Mouse (Mus musculus): ENCODE results near the gene Ndufv1. TPM values are rescaled to one million over a fixed set of nuclear protein-coding genes. Genes with fewer than 3 reads are reported as not detected.
A peak's percentile ranks its signal among the peaks of the same experiment; 100 is the strongest.

Gene Ndufv1
- polyA plus RNA-seq, 1 experiment from 2014 or later, result 552 TPM

DNA sequence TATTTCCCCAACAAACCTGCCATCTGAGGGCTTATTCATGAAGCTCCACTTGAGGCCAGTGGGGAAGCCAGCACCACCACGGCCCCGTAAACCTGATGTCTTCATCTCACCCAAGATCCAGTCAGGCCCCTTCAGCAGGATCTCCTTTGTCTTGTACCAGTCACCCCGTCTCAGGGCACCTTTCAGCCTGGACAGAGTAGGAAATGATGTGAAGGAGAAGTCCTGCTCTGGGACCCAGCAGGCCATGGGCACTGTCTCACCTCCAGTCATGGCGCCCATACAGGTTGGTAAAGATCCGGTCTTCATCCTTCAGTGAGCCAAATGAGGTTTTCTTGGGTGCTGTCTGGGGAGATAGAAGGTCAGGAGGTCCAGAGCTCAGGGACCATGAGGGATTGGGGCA, 1.5 kb downstream of the Ndufv1 start:
- H3K9ac ChIP-seq (ENCODE audit: low read length), result no peak overlapping the region
- no peak overlapping the region for H3K27ac ChIP-seq (replicated peaks in 1 of 2; ENCODE audit: control insufficient read depth in 1 of 2, insufficient read depth in 1 of 2, low read depth in 2 of 2, low read length in 2 of 2)
- no peaks in the 10 kb centered on the region for H3K9me3 ChIP-seq (ENCODE audit: control insufficient read depth, low read length)
- no peak for ATAC-seq (ENCODE audit: insufficient number of reproducible peaks, insufficient read depth, low FRiP score, low read depth)
- no peak overlapping the region for H3K4me2 ChIP-seq (ENCODE audit: low read length)
- no peaks in the 10 kb centered on the region for H3K27me3 ChIP-seq (ENCODE audit: control insufficient read depth, insufficient read depth, low read length)
- H3K4me3 ChIP-seq (ENCODE audit: control insufficient read depth in 1 of 2, insufficient read depth in 1 of 2, low read depth in 1 of 2, low read length in 2 of 2), result no peak overlapping the region
- WGBS, result 90% methylated on average over 5 of the region's 5 CpGs
- peaks cover 4 to 17% of the 10 kb centered on the region in 2 experiments for H3K4me1 ChIP-seq (ENCODE audit: control insufficient read depth in 2 of 2, insufficient read depth in 2 of 2, low read length in 2 of 2)
- peaks cover 51% of the 10 kb centered on the region for H3K36me3 ChIP-seq (ENCODE audit: control insufficient read depth, insufficient read depth, low read length)

DNA sequence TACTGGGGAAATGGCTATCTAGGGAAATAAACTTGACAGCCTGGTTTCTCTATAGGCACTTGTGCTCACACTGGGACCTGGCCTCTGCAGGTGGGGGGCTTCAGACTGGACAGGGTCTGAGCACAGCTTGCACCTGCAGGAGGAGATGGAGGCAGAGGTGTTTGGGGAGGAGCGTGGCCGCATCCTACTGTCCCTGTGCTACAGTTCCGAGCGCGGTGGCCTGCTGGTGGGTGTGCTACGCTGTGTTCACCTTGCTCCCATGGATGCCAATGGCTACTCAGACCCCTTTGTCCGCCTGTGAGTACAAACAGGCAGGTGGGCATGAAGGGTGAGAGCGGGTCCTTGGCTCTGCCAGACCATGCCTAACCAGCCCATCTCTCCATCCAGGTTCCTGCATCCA, 6.6 kb downstream of the Ndufv1 start:
- WGBS, result 92% methylated on average over 8 of the region's 8 CpGs
- ATAC-seq (ENCODE audit: insufficient number of reproducible peaks, insufficient read depth, low FRiP score, low read depth), result no peak
- H3K27me3 ChIP-seq (ENCODE audit: control insufficient read depth, insufficient read depth, low read length), result no peaks in the 10 kb centered on the region
- H3K9me3 ChIP-seq (ENCODE audit: control insufficient read depth, low read length), result no peaks in the 10 kb centered on the region
- H3K9ac ChIP-seq (ENCODE audit: low read length), result no peak overlapping the region
- peaks cover 63% of the 10 kb centered on the region for H3K36me3 ChIP-seq (ENCODE audit: control insufficient read depth, insufficient read depth, low read length)
- H3K4me1 ChIP-seq (ENCODE audit: control insufficient read depth in 2 of 2, insufficient read depth in 2 of 2, low read length in 2 of 2), result peaks cover 41 to 44% of the 10 kb centered on the region in 2 experiments
- H3K27ac ChIP-seq (replicated peaks in 1 of 2; ENCODE audit: control insufficient read depth in 1 of 2, insufficient read depth in 1 of 2, low read depth in 2 of 2, low read length in 2 of 2), result no peak overlapping the region
- no peak overlapping the region for H3K4me2 ChIP-seq (ENCODE audit: low read length)
- no peak overlapping the region for H3K4me3 ChIP-seq (ENCODE audit: control insufficient read depth in 1 of 2, insufficient read depth in 1 of 2, low read depth in 1 of 2, low read length in 2 of 2)

DNA sequence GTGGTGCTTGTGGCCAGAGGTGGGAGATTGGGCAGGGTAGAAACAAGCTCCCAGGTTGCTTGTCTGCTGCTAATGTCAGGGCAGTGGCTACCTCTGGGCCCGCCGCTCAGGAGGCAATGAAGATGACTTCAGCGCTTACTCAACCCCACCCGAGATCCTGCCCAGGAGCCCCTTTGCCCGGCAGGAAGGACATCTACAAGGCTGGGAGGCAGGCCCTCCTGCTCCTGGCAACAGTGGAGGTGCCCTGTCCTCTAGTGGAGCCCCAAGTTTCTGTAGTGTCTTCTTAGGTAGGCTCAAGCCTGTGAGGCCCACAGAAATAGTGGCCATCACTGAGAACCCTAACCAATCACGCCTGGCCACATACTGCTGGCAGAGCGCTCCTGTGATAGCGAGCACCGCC, 7.5 kb downstream of the Ndufv1 start:
- peak overlapping the region in 1 of 2 experiments; percentile 99; a peak in 2 of 4 replicates for H3K27ac ChIP-seq (replicated peaks in 1 of 2; ENCODE audit: control insufficient read depth in 1 of 2, insufficient read depth in 1 of 2, low read depth in 2 of 2, low read length in 2 of 2)
- 69% methylated on average over 9 of the region's 9 CpGs for WGBS

DNA sequence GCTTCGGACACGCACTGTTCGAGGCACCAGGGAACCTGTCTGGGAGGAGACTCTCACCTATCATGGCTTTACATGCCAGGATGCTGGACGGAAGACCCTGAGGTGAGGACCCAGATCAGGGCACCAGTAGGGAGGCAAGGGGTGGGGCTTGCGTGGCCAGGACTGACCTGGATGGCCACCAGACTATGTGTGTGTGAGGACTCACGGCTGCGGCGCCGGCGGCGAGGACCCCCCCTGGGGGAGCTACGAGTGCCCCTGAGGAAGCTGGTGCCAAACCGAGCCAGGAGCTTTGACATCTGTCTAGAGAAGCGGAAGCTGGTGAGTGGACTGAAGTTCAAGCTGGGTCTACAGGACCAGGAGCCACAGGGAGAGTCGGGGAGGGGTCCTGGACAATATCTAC, 8.3 kb downstream of the Ndufv1 start:
- H3K27ac ChIP-seq (replicated peaks in 1 of 2; ENCODE audit: control insufficient read depth in 1 of 2, insufficient read depth in 1 of 2, low read depth in 2 of 2, low read length in 2 of 2), result peak overlapping the region; percentile 92 to 99; a peak in 2 of 4 replicates
- peak overlapping the region; percentile 73 for H3K9ac ChIP-seq (ENCODE audit: low read length)
- no peak for ATAC-seq (ENCODE audit: insufficient number of reproducible peaks, insufficient read depth, low FRiP score, low read depth)
- H3K4me1 ChIP-seq (ENCODE audit: control insufficient read depth in 2 of 2, insufficient read depth in 2 of 2, low read length in 2 of 2), result peaks cover 44 to 48% of the 10 kb centered on the region in 2 experiments
- H3K9me3 ChIP-seq (ENCODE audit: control insufficient read depth, low read length), result no peaks in the 10 kb centered on the region
- H3K4me2 ChIP-seq (ENCODE audit: low read length), result peak overlapping the region; percentile 67
- peaks cover 47% of the 10 kb centered on the region for H3K36me3 ChIP-seq (ENCODE audit: control insufficient read depth, insufficient read depth, low read length)
- H3K27me3 ChIP-seq (ENCODE audit: control insufficient read depth, insufficient read depth, low read length), result no peaks in the 10 kb centered on the region
- peak overlapping the region in 1 of 2 experiments; percentile 9; a peak in 1 of 4 replicates for H3K4me3 ChIP-seq (ENCODE audit: control insufficient read depth in 1 of 2, insufficient read depth in 1 of 2, low read depth in 1 of 2, low read length in 2 of 2)
- 72% methylated on average over 15 of the region's 15 CpGs for WGBS

More for the DNA sequence above, 7.5 kb downstream of the Ndufv1 start:
- peak overlapping the region; percentile 73; the same call in 1 of the 2 replicates for H3K9ac ChIP-seq (ENCODE audit: low read length)
- no peaks in the 10 kb centered on the region for H3K9me3 ChIP-seq (ENCODE audit: control insufficient read depth, low read length)
- no peak for ATAC-seq (ENCODE audit: insufficient number of reproducible peaks, insufficient read depth, low FRiP score, low read depth)
- peaks cover 54% of the 10 kb centered on the region for H3K36me3 ChIP-seq (ENCODE audit: control insufficient read depth, insufficient read depth, low read length)
- no peak overlapping the region for H3K4me3 ChIP-seq (ENCODE audit: control insufficient read depth in 1 of 2, insufficient read depth in 1 of 2, low read depth in 1 of 2, low read length in 2 of 2)
- H3K4me2 ChIP-seq (ENCODE audit: low read length), result peak overlapping the region; percentile 67
- H3K27me3 ChIP-seq (ENCODE audit: control insufficient read depth, insufficient read depth, low read length), result no peaks in the 10 kb centered on the region
- peaks cover 42 to 43% of the 10 kb centered on the region in 2 experiments for H3K4me1 ChIP-seq (ENCODE audit: control insufficient read depth in 2 of 2, insufficient read depth in 2 of 2, low read length in 2 of 2)

DNA sequence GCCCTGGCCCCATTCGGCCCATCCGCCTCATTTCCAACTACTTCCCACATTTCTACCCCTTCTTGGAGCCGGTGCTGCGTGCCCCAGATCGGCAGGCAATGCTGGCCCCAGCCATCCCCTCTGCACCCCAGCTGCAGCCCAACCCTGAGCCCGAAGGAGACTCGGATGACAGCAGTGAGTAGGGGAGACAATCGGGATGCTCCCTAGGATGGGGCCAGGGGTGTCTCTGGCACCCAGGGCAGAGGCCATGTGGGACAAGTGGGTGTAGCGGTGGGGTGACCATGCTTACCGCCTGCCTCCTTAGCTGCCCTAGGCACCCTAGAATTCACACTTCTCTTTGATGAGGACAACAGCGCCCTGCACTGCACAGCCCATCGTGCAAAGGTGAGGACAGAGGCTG, 9.0 kb downstream of the Ndufv1 start:
- peaks cover 44 to 49% of the 10 kb centered on the region in 2 experiments for H3K4me1 ChIP-seq (ENCODE audit: control insufficient read depth in 2 of 2, insufficient read depth in 2 of 2, low read length in 2 of 2)
- H3K9me3 ChIP-seq (ENCODE audit: control insufficient read depth, low read length), result no peaks in the 10 kb centered on the region
- H3K9ac ChIP-seq (ENCODE audit: low read length), result peak overlapping the region; percentile 73
- 72% methylated on average over 12 of the region's 12 CpGs for WGBS
- H3K4me3 ChIP-seq (ENCODE audit: control insufficient read depth in 1 of 2, insufficient read depth in 1 of 2, low read depth in 1 of 2, low read length in 2 of 2), result peak overlapping the region; percentile 16 to 38
- H3K27ac ChIP-seq (replicated peaks in 1 of 2; ENCODE audit: control insufficient read depth in 1 of 2, insufficient read depth in 1 of 2, low read depth in 2 of 2, low read length in 2 of 2), result peak overlapping the region; percentile 92 to 99
- ATAC-seq (ENCODE audit: insufficient number of reproducible peaks, insufficient read depth, low FRiP score, low read depth), result no peak
- peak overlapping the region; percentile 67 for H3K4me2 ChIP-seq (ENCODE audit: low read length)
- H3K27me3 ChIP-seq (ENCODE audit: control insufficient read depth, insufficient read depth, low read length), result no peaks in the 10 kb centered on the region
- H3K36me3 ChIP-seq (ENCODE audit: control insufficient read depth, insufficient read depth, low read length), result peaks cover 40% of the 10 kb centered on the region

DNA sequence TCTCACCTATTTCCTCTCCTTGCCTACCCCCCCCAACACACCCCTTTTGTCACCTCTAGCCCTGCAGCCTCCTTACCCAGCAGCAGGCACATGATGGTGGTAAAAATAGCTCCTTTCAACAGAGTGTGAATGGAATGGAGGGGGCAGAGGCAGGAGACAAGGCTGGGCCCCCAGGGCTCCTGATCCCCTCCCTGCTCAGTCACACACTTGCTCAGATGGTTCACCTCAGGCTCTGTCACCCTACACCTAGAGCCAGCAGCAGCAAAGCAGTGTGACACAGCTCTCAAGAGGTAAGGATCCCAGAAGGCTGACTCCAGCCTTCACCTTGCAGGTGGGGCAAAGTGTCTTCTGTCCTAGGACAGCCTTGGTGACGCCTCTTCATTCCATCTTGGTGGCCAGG, 9.5 kb downstream of the Ndufv1 start, which contains the start of gene Doc2g:
Doc2g (plus strand) TSS at position 202 of the 400 bp plus-strand sequence.
- WGBS, result 32% methylated on average over 1 of the region's 1 CpGs
- Histone ChIP-seq H3K36me3 (ENCODE audit: control insufficient read depth, insufficient read depth, low read length) (peaks cover 34% of the 10 kb centered on the region), H3K4me1 (ENCODE audit: control insufficient read depth in 2 of 2, insufficient read depth in 2 of 2, low read length in 2 of 2) (peaks cover 44 to 49% of the 10 kb centered on the region in 2 experiments), H3K27ac (replicated peaks in 1 of 2; ENCODE audit: control insufficient read depth in 1 of 2, insufficient read depth in 1 of 2, low read depth in 2 of 2, low read length in 2 of 2) (peak within 1 kb of the TSS; percentile 93 to 99), H3K27me3 (ENCODE audit: control insufficient read depth, insufficient read depth, low read length) (no peaks in the 10 kb centered on the region), H3K4me2 (ENCODE audit: low read length) (peak within 1 kb of the TSS; percentile 67), H3K9me3 (ENCODE audit: control insufficient read depth, low read length) (no peaks in the 10 kb centered on the region), H3K9ac (ENCODE audit: low read length) (peak within 1 kb of the TSS; percentile 91), H3K4me3 (ENCODE audit: control insufficient read depth in 1 of 2, insufficient read depth in 1 of 2, low read depth in 1 of 2, low read length in 2 of 2) (peak within 1 kb of the TSS; percentile 16 to 38)
- ATAC-seq (ENCODE audit: insufficient number of reproducible peaks, insufficient read depth, low FRiP score, low read depth), result peak; percentile 48

DNA sequence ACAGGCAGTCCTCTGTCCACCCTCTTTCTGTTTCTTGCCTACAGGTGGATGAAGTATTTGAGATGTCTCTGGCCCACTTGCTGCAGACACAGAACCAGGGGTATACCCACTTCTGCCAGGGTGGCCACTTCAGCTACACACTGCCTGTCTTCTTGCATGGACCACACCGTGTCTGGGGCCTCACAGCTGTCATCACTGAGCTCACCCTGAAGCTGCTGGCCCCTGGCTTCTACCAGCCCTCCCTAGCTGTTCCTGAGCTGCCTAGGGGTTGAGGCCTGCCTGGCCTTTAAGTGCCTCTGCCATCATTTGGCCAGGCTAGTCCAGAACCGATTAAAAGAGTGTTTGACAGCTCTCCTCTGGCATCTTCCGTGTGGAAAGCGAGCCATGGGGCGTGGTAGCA, 10.9 kb downstream of the Ndufv1 start:
- no peak for ATAC-seq (ENCODE audit: insufficient number of reproducible peaks, insufficient read depth, low FRiP score, low read depth)
- 60% methylated on average over 5 of the region's 5 CpGs for WGBS
- H3K4me1 ChIP-seq (ENCODE audit: control insufficient read depth in 2 of 2, insufficient read depth in 2 of 2, low read length in 2 of 2), result peaks cover 44 to 49% of the 10 kb centered on the region in 2 experiments
- 0 out of 4 replicates have a peak overlapping the region, but pooled peaks of 1 of the 2 experiments have one; percentile 74 for H3K4me3 ChIP-seq (ENCODE audit: control insufficient read depth in 1 of 2, insufficient read depth in 1 of 2, low read depth in 1 of 2, low read length in 2 of 2)
- H3K36me3 ChIP-seq (ENCODE audit: control insufficient read depth, insufficient read depth, low read length), result peaks cover 21% of the 10 kb centered on the region
- H3K9ac ChIP-seq (ENCODE audit: low read length), result peak overlapping the region; percentile 91; the same call in 1 of the 2 replicates
- peak overlapping the region; percentile 86 for H3K4me2 ChIP-seq (ENCODE audit: low read length)
- no peaks in the 10 kb centered on the region for H3K27me3 ChIP-seq (ENCODE audit: control insufficient read depth, insufficient read depth, low read length)
- no peaks in the 10 kb centered on the region for H3K9me3 ChIP-seq (ENCODE audit: control insufficient read depth, low read length)
- H3K27ac ChIP-seq (replicated peaks in 1 of 2; ENCODE audit: control insufficient read depth in 1 of 2, insufficient read depth in 1 of 2, low read depth in 2 of 2, low read length in 2 of 2), result peak overlapping the region; percentile 95 to 99

Data from heart, embryonic 14.5 days (tissue).